Mouse (Mus musculus) cerebellum, postnatal 4 days (tissue): ENCODE data around the gene Zfp11.
A peak's percentile ranks its signal among the peaks of the same experiment; 100 is the strongest.

ENCODE experiments used
- DNase-seq, 2 experiments: peaks; one replicate each; pipeline ENCODE4 v3.0.0; 2022; ENCODE audit warnings: low spot score in 2 of 2, mixed read lengths in 1 of 2

The Zfp11 gene

DNA sequence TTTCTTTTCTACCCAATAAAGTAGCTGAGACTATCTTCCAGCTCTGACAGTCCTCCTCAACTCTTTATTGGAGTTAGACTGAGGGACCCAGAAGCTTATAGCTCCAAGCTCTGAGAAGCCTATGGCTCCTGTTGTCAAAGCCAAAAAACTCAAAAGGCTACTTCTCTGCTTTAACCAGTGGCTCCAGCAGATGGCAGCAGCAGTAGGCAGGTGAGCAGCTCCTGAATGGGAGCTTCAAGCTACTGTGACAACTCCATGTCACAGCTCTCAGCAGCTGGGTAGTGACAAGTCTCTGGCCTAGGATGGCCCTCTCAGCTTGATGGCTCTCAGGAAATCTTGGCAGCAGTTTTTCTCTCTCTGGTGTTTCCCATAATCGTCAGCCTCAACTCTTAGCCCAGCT lies 58.8 kb downstream of the Zfp11 start:
- peak; percentile 50 to 75 for DNase-seq

DNA sequence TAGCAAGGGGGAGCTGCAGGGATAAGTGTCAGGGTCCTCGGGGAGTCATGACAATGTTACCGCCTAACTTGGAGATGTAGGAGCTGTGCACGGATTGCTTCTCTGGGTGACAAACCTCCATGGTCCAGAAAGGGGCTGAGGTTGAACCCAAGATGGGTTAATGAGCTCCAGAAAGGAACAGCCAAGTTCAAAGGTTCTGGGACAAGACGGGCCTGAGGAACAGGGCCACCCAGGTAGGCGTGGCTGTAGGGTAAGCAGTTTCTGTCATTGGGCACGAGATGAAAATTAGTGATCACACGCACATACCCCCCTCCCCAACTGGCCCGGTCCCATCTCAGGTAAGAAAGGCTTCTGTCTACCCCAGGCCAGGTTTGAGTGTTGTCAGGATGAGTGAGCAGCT lies 62.4 kb downstream of the Zfp11 start:
- no peak for DNase-seq
